Mouse (Mus musculus) erythroblast, embryonic 14.5 days (primary cell): ENCODE measurements around the gene Tgm2. TPM values are rescaled to one million over a fixed set of nuclear protein-coding genes. Genes with fewer than 3 reads are reported as not detected.

Source experiments
- H3K27me3 ChIP-seq: 2 replicates; pipeline ENCODE4 v1.6.1; 2012; ENCODE audit warnings: inconsistent platforms; ENCODE audit not compliant: control insufficient read depth
- H3K36me3 ChIP-seq: 2 replicates; pipeline ENCODE4 v1.6.1; 2012; ENCODE audit warnings: mild to moderate bottlenecking, inconsistent platforms; ENCODE audit not compliant: control insufficient read depth
- H3K4me1 ChIP-seq: 2 replicates; pipeline ENCODE4 v1.6.1; 2012; ENCODE audit warnings: inconsistent platforms; ENCODE audit not compliant: control insufficient read depth
- H3K4me3 ChIP-seq: replicated peaks from 2 replicates; pipeline ENCODE3; 2012; ENCODE audit warnings: moderate library complexity, mild to moderate bottlenecking, inconsistent platforms
- H3K9me3 ChIP-seq: 2 replicates; pipeline ENCODE4 v1.6.1; 2012; ENCODE audit warnings: low read length, inconsistent platforms, mixed read lengths; ENCODE audit not compliant: control insufficient read depth
- GATA1 ChIP-seq: IDR thresholded peaks from 2 replicates; pipeline ENCODE4 v1.6.1; 2012; ENCODE audit warnings: low read length, inconsistent platforms, mixed read lengths
- TAL1 ChIP-seq: IDR thresholded peaks from 3 replicates; pipeline ENCODE4 v1.6.1; 2012; ENCODE audit warnings: low read length, inconsistent platforms, mixed read lengths
- polyA plus RNA-seq: library from polyadenylated mRNA; stranded (reverse); fragments of >175 nt; gene quantifications from 2 replicates; pipeline ENCODE4 v1.2.3, GENCODE M21; 2012

Gene Tgm2
- polyA plus RNA-seq, 1 experiment: 8.3 TPM

GRCm38 (mm10) chr2:158179370-158180111 is 33.3 kb upstream of the Tgm2 start:
- H3K4me3 ChIP-seq: no peak overlapping the region
- H3K36me3 ChIP-seq: no peaks in the 10 kb centered on the region
- H3K4me1 ChIP-seq: peaks cover 19% of the 10 kb centered on the region
- TF ChIP-seq GATA1 (no peak), TAL1 (no peak)
- H3K27me3 ChIP-seq: peaks cover 44% of the 10 kb centered on the region
- 0 out of 2 replicates have a peak, but pooled peaks cover 3% of the 10 kb centered on the region for H3K9me3 ChIP-seq

- Histone ChIP-seq H3K27me3 (peaks cover 51% of the 10 kb centered on the region), H3K4me1 (peaks cover 19% of the 10 kb centered on the region), H3K36me3 (no peaks in the 10 kb centered on the region), H3K9me3 (0 out of 2 replicates have a peak, but pooled peaks cover 3% of the 10 kb centered on the region), H3K4me3 (no peak overlapping the region)
- TF ChIP-seq TAL1: no peak
- no peak for TF ChIP-seq GATA1
Observed at GRCm38 (mm10) chr2:158178696-158179369, 32.6 kb upstream of the Tgm2 start.

- H3K4me1 ChIP-seq: peaks cover 19% of the 10 kb centered on the region
- peaks cover 57% of the 10 kb centered on the region for H3K27me3 ChIP-seq
- 0 out of 2 replicates have a peak, but pooled peaks cover 3% of the 10 kb centered on the region for H3K9me3 ChIP-seq
- no peaks in the 10 kb centered on the region for H3K36me3 ChIP-seq
- no peak for TF ChIP-seq TAL1
- no peak for TF ChIP-seq GATA1
- no peak overlapping the region for H3K4me3 ChIP-seq
Observed at GRCm38 (mm10) chr2:158178139-158178538, 31.9 kb upstream of the Tgm2 start.

- Histone ChIP-seq H3K36me3 (no peaks in the 10 kb centered on the region), H3K4me3 (no peak overlapping the region), H3K4me1 (peaks cover 19% of the 10 kb centered on the region), H3K9me3 (0 out of 2 replicates have a peak, but pooled peaks cover 3% of the 10 kb centered on the region), H3K27me3 (peaks cover 57% of the 10 kb centered on the region)
- TF ChIP-seq GATA1 (no peak), TAL1 (no peak)
Observed at GRCm38 (mm10) chr2:158177574-158177973, 31.3 kb upstream of the Tgm2 start.

- H3K9me3 ChIP-seq: peaks cover 5% of the 10 kb centered on the region; the same call in 1 of the 2 replicates
- no peak overlapping the region for H3K4me3 ChIP-seq
- TF ChIP-seq GATA1 (no peak), TAL1 (no peak)
- no peaks in the 10 kb centered on the region for H3K36me3 ChIP-seq
- H3K4me1 ChIP-seq: peaks cover 19% of the 10 kb centered on the region
- H3K27me3 ChIP-seq: peaks cover 57% of the 10 kb centered on the region
Observed at GRCm38 (mm10) chr2:158176763-158177162, 30.5 kb upstream of the Tgm2 start.

- Histone ChIP-seq H3K4me1 (peaks cover 19% of the 10 kb centered on the region), H3K9me3 (peaks cover 7% of the 10 kb centered on the region; the same call in 1 of the 2 replicates), H3K4me3 (no peak overlapping the region), H3K36me3 (no peaks in the 10 kb centered on the region), H3K27me3 (peaks cover 57% of the 10 kb centered on the region)
- TF ChIP-seq TAL1 (no peak), GATA1 (no peak)
Observed at GRCm38 (mm10) chr2:158175433-158175832, 29.2 kb upstream of the Tgm2 start.

GRCm38 (mm10) chr2:158174958-158175357 is 28.7 kb upstream of the Tgm2 start:
- no peaks in the 10 kb centered on the region for H3K36me3 ChIP-seq
- H3K4me3 ChIP-seq: no peak overlapping the region
- peaks cover 7% of the 10 kb centered on the region; the same call in 1 of the 2 replicates for H3K9me3 ChIP-seq
- peaks cover 19% of the 10 kb centered on the region for H3K4me1 ChIP-seq
- TF ChIP-seq TAL1: no peak
- TF ChIP-seq GATA1: no peak
- H3K27me3 ChIP-seq: peaks cover 54% of the 10 kb centered on the region

- Histone ChIP-seq H3K36me3 (no peaks in the 10 kb centered on the region), H3K4me1 (peaks cover 18% of the 10 kb centered on the region), H3K27me3 (peaks cover 48% of the 10 kb centered on the region), H3K9me3 (peaks cover 7% of the 10 kb centered on the region; the same call in 1 of the 2 replicates), H3K4me3 (no peak overlapping the region)
- TF ChIP-seq TAL1 (no peak), GATA1 (no peak)
Observed at GRCm38 (mm10) chr2:158174438-158174837, 28.2 kb upstream of the Tgm2 start.

GRCm38 (mm10) chr2:158170394-158170793 is 24.2 kb upstream of the Tgm2 start:
- Histone ChIP-seq H3K9me3 (peaks cover 3% of the 10 kb centered on the region; the same call in 1 of the 2 replicates), H3K4me3 (no peak overlapping the region), H3K36me3 (no peaks in the 10 kb centered on the region), H3K27me3 (peaks cover 28% of the 10 kb centered on the region), H3K4me1 (peaks cover 10% of the 10 kb centered on the region)
- no peak for TF ChIP-seq GATA1
- no peak for TF ChIP-seq TAL1
